Mouse (Mus musculus) testis, adult 2 months (tissue): ENCODE data around the gene Tnip1.

ENCODE experiments used
- CTCF ChIP-seq: fragments of 200-500 bp; IDR thresholded peaks from 2 replicates; pipeline ENCODE4 v1.5.1; 2012; ENCODE audit warnings: low read depth, mild to moderate bottlenecking, inconsistent platforms, low read length, moderate library complexity; ENCODE audit not compliant: control insufficient read depth, insufficient read depth, insufficient replicate concordance
- POLR2A ChIP-seq: fragments of 200-500 bp; IDR thresholded peaks from 2 replicates; pipeline ENCODE4 v1.6.1; 2012; ENCODE audit warnings: low read depth, mild to moderate bottlenecking, inconsistent platforms, low read length, moderate library complexity; ENCODE audit not compliant: control insufficient read depth

GRCm38 (mm10) chr11:54920127-54920972, 42.4 kb downstream of the Tnip1 start:
- no peak for TF ChIP-seq CTCF
- no peak for TF ChIP-seq POLR2A
